In genomic region chr7:127375271-127376245, GRCm38 (mm10) we compare ENCODE assay signal across 7 mouse cellular contexts. TPM values are rescaled to one million over a fixed set of nuclear protein-coding genes. Genes with fewer than 3 reads are reported as not detected.
DNase-seq lines count a peak whose midpoint lies in the region; ATAC-seq and TF ChIP-seq lines count a peak whose summit lies in the region.
"Not testable (repeated sequence)": the region's sequence is repeated elsewhere in the genome, so short reads cannot be mapped to it uniquely, and the experiment has no call there.

Zfp747 (minus strand) TSS chr7:127376050.

- TF ChIP-seq POLR2A in small intestine, adult 2 months (IDR thresholded peaks at IDR 0.05; ENCODE audit: low read depth, low read length) = peak; percentile 83; the same call in 1 of the 2 replicates

- H3K4me3 ChIP-seq in intestine, postnatal 0 days (ENCODE audit: low read depth, low read length) = peak within 1 kb of the TSS; percentile 74
- H3K4me3 ChIP-seq in midbrain, embryonic 12.5 days = peak within 1 kb of the TSS; percentile 77
- H3K4me3 ChIP-seq in small intestine, adult 2 months (ENCODE audit: low read depth, low read length) = peak within 1 kb of the TSS; percentile 94

- peak within 1 kb of the TSS; percentile 79 for H3K4me2 ChIP-seq in intestine, postnatal 0 days (replicated peaks; ENCODE audit: low read depth)
- peak within 1 kb of the TSS; percentile 73 for H3K4me2 ChIP-seq in midbrain, embryonic 12.5 days (replicated peaks)

- peak; percentile 94 for ATAC-seq in intestine, postnatal 0 days
- ATAC-seq in midbrain, embryonic 12.5 days (ENCODE audit: low FRiP score, low read depth) = peak; percentile 92

- not testable (repeated sequence) for H3K9me3 ChIP-seq in intestine, postnatal 0 days (ENCODE audit: control insufficient read depth); midbrain, embryonic 12.5 days

- peak; percentile 92 for DNase-seq in adrenal gland, adult 8-10 months
- DNase-seq in embryo, embryonic 9.5 days (ENCODE audit: extremely low spot score) = peak; percentile 88
- peak; percentile 70 to 91 for DNase-seq in gastrocnemius, postnatal 4 days (ENCODE audit: low spot score in 2 of 2)
- DNase-seq in left cerebral cortex, postnatal 4 days = peak; percentile 93

- not testable (repeated sequence) for H3K27me3 ChIP-seq in intestine, postnatal 0 days (replicated peaks; ENCODE audit: control insufficient read depth, insufficient read depth, low read length); midbrain, embryonic 12.5 days; small intestine, adult 2 months (ENCODE audit: control insufficient read depth, insufficient read depth, low read length)

- WGBS in intestine, postnatal 0 days = under 1% methylated on average over 48 of the region's 49 CpGs
- 2% methylated on average over 49 of the region's 49 CpGs for WGBS in midbrain, embryonic 12.5 days
- WGBS in small intestine, adult 2 months = under 1% methylated on average over 49 of the region's 49 CpGs

- intact Hi-C loops in left cerebral cortex, postnatal 4 days (cut with DNase I) = not testable (repeated sequence)

- peak within 1 kb of the TSS; percentile 78 for H3K9ac ChIP-seq in intestine, postnatal 0 days (ENCODE audit: low read depth, low read length)
- peak within 1 kb of the TSS; percentile 77 for H3K9ac ChIP-seq in midbrain, embryonic 12.5 days (replicated peaks)

- H3K27ac ChIP-seq in intestine, postnatal 0 days (ENCODE audit: low read depth, low read length) = peak within 1 kb of the TSS; percentile 90
- H3K27ac ChIP-seq in midbrain, embryonic 12.5 days (replicated peaks) = not testable (repeated sequence)
- peak within 1 kb of the TSS; percentile 95 for H3K27ac ChIP-seq in small intestine, adult 2 months (ENCODE audit: insufficient read depth, low read depth, low read length)

- peak; percentile 87 for TF ChIP-seq CTCF in intestine, postnatal 0 days (IDR thresholded peaks at IDR 0.05; ENCODE audit: low read depth)
- peak; percentile 64; the same call in 1 of the 2 replicates for TF ChIP-seq CTCF in small intestine, adult 2 months (IDR thresholded peaks at IDR 0.05; ENCODE audit: extremely low read depth, insufficient read length, insufficient replicate concordance, low read depth, low read length)

- H3K36me3 ChIP-seq in intestine, postnatal 0 days (ENCODE audit: control insufficient read depth, insufficient read depth) = not testable (repeated sequence)
- H3K36me3 ChIP-seq in midbrain, embryonic 12.5 days = peaks cover 13% of the 10 kb centered on the region
- H3K36me3 ChIP-seq in small intestine, adult 2 months (ENCODE audit: control insufficient read depth, insufficient read depth, low read length) = peaks cover 16% of the 10 kb centered on the region

- H3K4me1 ChIP-seq in intestine, postnatal 0 days (replicated peaks; ENCODE audit: control insufficient read depth, insufficient read depth, low read length); midbrain, embryonic 12.5 days: not testable (repeated sequence)
- H3K4me1 ChIP-seq in small intestine, adult 2 months (ENCODE audit: control insufficient read depth, insufficient read depth, insufficient read length, low read length) = peaks cover 16% of the 10 kb centered on the region; the same call in 1 of the 2 replicates

RNA-seq across cellular contexts. Expression of gene Zfp747, which starts in this region (rescaled TPM):
- 10 to 100 TPM; 11.1 to 14.4 (median 12.5) TPM for total RNA-seq in adrenal gland, adult 8-10 months (2022)
- 1 to 10 TPM; 4.6 to 6.9 TPM for total RNA-seq in gastrocnemius, postnatal 4 days (2021)
- 7.3 and 9.0 TPM in 2 replicates for polyA plus RNA-seq in intestine, postnatal 0 days (2015; fragmentation: Nextera tagmentation; extraction: Ambion mirVana)
- total RNA-seq in left cerebral cortex, postnatal 4 days (2021) = 1 to 10 TPM; 7.9 to 8.9 TPM
- 9.0 and 10.2 TPM in 2 replicates for polyA plus RNA-seq in midbrain, embryonic 12.5 days (2016; fragmentation: Nextera tagmentation; extraction: Ambion mirVana)
- 15.0 and 35.5 TPM in 2 replicates for polyA plus RNA-seq in small intestine, adult 2 months (2012; rRNA removed)
